Mouse (Mus musculus): ENCODE measurements at regions not wholly inside any gene's neighbourhood (a gene's known extent, or its start where the extent isn't known, plus 50 kb on each side); places are given as distances from the start of the nearest gene placed in this dataset.

DNA sequence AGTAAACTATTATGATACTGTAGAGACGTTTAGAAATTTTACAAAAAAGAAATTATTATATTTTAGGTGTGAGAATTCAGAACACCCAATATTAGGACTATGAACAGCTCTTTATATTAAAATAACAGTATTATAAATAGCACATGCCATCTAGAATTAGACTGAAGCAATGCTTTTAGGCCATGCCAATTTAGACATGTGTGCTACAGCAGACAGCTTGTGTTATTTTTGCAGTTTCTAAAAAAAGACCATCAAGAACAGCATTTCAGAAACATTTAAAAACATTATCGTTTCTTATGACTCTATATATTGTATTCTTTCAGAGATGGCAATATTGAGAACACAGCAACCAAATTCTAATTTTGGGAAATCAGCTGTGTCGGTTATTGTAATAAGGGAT lies 951.2 kb downstream of the Robo1 start:
- ATAC-seq (ENCODE audit: extremely low read depth, insufficient number of reproducible peaks, low FRiP score, poor library complexity, severe bottlenecking) = no peak
- Histone ChIP-seq H3K36me3 (replicated peaks) (no peaks in the 10 kb centered on the region), H3K4me1 (ENCODE audit: insufficient read depth, low read depth, low read length) (no peaks in the 10 kb centered on the region), H3K9me3 (replicated peaks) (peaks cover 4% of the 10 kb centered on the region; the same call in 1 of the 2 replicates), H3K4me3 (ENCODE audit: low read depth, low read length) (no peak overlapping the region), H3K27me3 (ENCODE audit: insufficient read depth, low read length) (no peaks in the 10 kb centered on the region)
- DNase-seq (ENCODE audit: low spot score) = no peak
- TF ChIP-seq CTCF (IDR thresholded peaks at IDR 0.05; ENCODE audit: low read depth, low read length) (no peak), GATA1 (IDR thresholded peaks at IDR 0.05; ENCODE audit: borderline replicate concordance, low read length) (no peak), TAL1 (conservative IDR thresholded peaks at IDR 0.05; ENCODE audit: low read depth, low read length) (no peak), POLR2AphosphoS5 (IDR thresholded peaks at IDR 0.05; ENCODE audit: insufficient replicate concordance, low read depth, low read length) (no peak), GATA2 (IDR thresholded peaks at IDR 0.05; ENCODE audit: borderline replicate concordance, low read depth, low read length) (no peak)

- ATAC-seq (ENCODE audit: extremely low read depth, insufficient number of reproducible peaks, low FRiP score, poor library complexity, severe bottlenecking) (no peak), DNase-seq (ENCODE audit: low spot score) (no peak)
- no peak for TF ChIP-seq GATA1 (IDR thresholded peaks at IDR 0.05; ENCODE audit: borderline replicate concordance, low read length)
- no peak for TF ChIP-seq GATA2 (IDR thresholded peaks at IDR 0.05; ENCODE audit: borderline replicate concordance, low read depth, low read length)
- no peak for TF ChIP-seq TAL1 (conservative IDR thresholded peaks at IDR 0.05; ENCODE audit: low read depth, low read length)
- TF ChIP-seq POLR2AphosphoS5 (IDR thresholded peaks at IDR 0.05; ENCODE audit: insufficient replicate concordance, low read depth, low read length) = no peak
- TF ChIP-seq CTCF (IDR thresholded peaks at IDR 0.05; ENCODE audit: low read depth, low read length) = no peak
- Histone ChIP-seq H3K27me3 (ENCODE audit: insufficient read depth, low read length) (no peaks in the 10 kb centered on the region), H3K4me3 (ENCODE audit: low read depth, low read length) (no peak overlapping the region), H3K9me3 (replicated peaks) (peaks cover 2% of the 10 kb centered on the region; the same call in 1 of the 2 replicates), H3K4me1 (ENCODE audit: insufficient read depth, low read depth, low read length) (no peaks in the 10 kb centered on the region), H3K36me3 (replicated peaks) (no peaks in the 10 kb centered on the region)
Measured at GRCm38 (mm10) chr16:73245073-73245590, 937.0 kb downstream of the Robo1 start.

DNA sequence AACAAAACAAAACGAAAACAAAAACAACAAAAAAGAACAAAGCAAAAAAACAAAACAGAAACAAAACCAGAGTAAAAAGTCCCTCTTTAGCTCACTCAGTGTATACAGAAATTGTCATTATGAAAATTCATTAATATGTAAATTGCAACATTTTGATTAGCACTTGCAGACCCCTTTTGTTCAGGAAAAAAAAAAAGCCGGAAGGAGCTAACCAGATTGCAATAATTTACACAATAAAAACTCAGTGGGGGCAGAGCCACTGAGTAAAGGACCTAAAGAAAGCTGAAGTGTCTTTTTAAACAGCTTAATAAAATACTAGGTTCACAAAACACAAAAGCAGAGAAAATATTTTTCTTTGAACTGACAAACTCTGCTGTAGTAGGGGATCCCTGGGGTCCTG lies 922.5 kb downstream of the Robo1 start:
- Histone ChIP-seq H3K9me3 (replicated peaks) (peaks cover 23% of the 10 kb centered on the region), H3K4me3 (ENCODE audit: low read depth, low read length) (no peak overlapping the region), H3K27me3 (ENCODE audit: insufficient read depth, low read length) (no peaks in the 10 kb centered on the region), H3K36me3 (replicated peaks) (no peaks in the 10 kb centered on the region), H3K4me1 (ENCODE audit: insufficient read depth, low read depth, low read length) (no peaks in the 10 kb centered on the region)
- DNase-seq (ENCODE audit: low spot score) (no peak), ATAC-seq (ENCODE audit: extremely low read depth, insufficient number of reproducible peaks, low FRiP score, poor library complexity, severe bottlenecking) (no peak)
- TF ChIP-seq CTCF (IDR thresholded peaks at IDR 0.05; ENCODE audit: low read depth, low read length) (no peak), GATA1 (IDR thresholded peaks at IDR 0.05; ENCODE audit: borderline replicate concordance, low read length) (no peak), TAL1 (conservative IDR thresholded peaks at IDR 0.05; ENCODE audit: low read depth, low read length) (no peak), POLR2AphosphoS5 (IDR thresholded peaks at IDR 0.05; ENCODE audit: insufficient replicate concordance, low read depth, low read length) (no peak), GATA2 (IDR thresholded peaks at IDR 0.05; ENCODE audit: borderline replicate concordance, low read depth, low read length) (no peak)

DNA sequence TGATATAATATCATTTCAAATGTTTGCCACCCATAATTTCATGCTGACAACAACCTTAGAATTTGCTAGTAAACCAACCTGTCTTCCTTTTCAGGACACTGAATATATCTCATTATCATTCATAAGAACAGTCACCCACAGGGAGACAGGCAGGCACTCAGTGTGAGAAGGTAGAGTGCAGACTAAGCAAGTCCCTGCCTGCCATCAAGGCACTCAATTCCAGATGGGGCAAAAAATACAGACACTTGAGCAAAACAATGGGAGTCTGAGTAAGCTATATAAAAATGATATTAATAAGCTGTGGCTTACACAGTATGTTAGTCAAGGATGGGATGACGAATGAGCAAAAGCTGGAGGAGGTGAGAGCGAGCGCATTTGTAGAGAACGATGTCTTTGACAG lies 909.4 kb downstream of the Robo1 start:
- Histone ChIP-seq H3K4me1 (ENCODE audit: insufficient read depth, low read depth, low read length) (no peaks in the 10 kb centered on the region), H3K27me3 (ENCODE audit: insufficient read depth, low read length) (no peaks in the 10 kb centered on the region), H3K4me3 (ENCODE audit: low read depth, low read length) (no peak overlapping the region), H3K36me3 (replicated peaks) (no peaks in the 10 kb centered on the region), H3K9me3 (replicated peaks) (peaks cover 14% of the 10 kb centered on the region)
- TF ChIP-seq GATA1 (IDR thresholded peaks at IDR 0.05; ENCODE audit: borderline replicate concordance, low read length) (no peak), CTCF (IDR thresholded peaks at IDR 0.05; ENCODE audit: low read depth, low read length) (no peak), POLR2AphosphoS5 (IDR thresholded peaks at IDR 0.05; ENCODE audit: insufficient replicate concordance, low read depth, low read length) (no peak), GATA2 (IDR thresholded peaks at IDR 0.05; ENCODE audit: borderline replicate concordance, low read depth, low read length) (no peak), TAL1 (conservative IDR thresholded peaks at IDR 0.05; ENCODE audit: low read depth, low read length) (no peak)
- DNase-seq (ENCODE audit: low spot score) (no peak), ATAC-seq (ENCODE audit: extremely low read depth, insufficient number of reproducible peaks, low FRiP score, poor library complexity, severe bottlenecking) (no peak)

DNA sequence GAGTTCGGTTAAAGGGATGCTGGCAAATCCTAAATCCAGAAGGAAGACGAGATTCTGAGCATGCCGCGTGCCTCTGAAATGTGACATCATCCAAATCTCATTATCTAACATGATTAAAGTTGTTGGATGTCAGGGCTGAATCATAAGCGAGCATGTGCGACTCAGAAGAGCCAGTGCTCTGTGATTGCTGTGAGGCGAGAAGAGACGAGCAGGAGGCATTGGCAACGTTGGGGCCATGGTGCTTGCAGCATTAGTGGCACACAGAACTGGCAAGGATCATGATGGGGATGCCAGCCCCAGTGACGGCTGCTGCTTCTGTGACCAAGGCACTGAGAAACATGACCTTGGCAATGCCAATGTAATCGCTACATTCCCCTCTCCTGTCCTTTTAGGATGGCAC lies 895.4 kb downstream of the Robo1 start:
- no peak for ATAC-seq (ENCODE audit: extremely low read depth, insufficient number of reproducible peaks, low FRiP score, poor library complexity, severe bottlenecking)
- no peak for TF ChIP-seq CTCF (IDR thresholded peaks at IDR 0.05; ENCODE audit: low read depth, low read length)
- no peak for TF ChIP-seq GATA2 (IDR thresholded peaks at IDR 0.05; ENCODE audit: borderline replicate concordance, low read depth, low read length)
- no peak for TF ChIP-seq POLR2AphosphoS5 (IDR thresholded peaks at IDR 0.05; ENCODE audit: insufficient replicate concordance, low read depth, low read length)
- no peak for TF ChIP-seq GATA1 (IDR thresholded peaks at IDR 0.05; ENCODE audit: borderline replicate concordance, low read length)
- TF ChIP-seq TAL1 (conservative IDR thresholded peaks at IDR 0.05; ENCODE audit: low read depth, low read length) = no peak
- H3K4me1 ChIP-seq (ENCODE audit: insufficient read depth, low read depth, low read length) = no peaks in the 10 kb centered on the region
- H3K4me3 ChIP-seq (ENCODE audit: low read depth, low read length) = no peak overlapping the region
- peaks cover 7% of the 10 kb centered on the region for H3K9me3 ChIP-seq (replicated peaks)
- H3K36me3 ChIP-seq (replicated peaks) = no peaks in the 10 kb centered on the region
- no peaks in the 10 kb centered on the region for H3K27me3 ChIP-seq (ENCODE audit: insufficient read depth, low read length)
- DNase-seq (ENCODE audit: low spot score) = no peak

DNA sequence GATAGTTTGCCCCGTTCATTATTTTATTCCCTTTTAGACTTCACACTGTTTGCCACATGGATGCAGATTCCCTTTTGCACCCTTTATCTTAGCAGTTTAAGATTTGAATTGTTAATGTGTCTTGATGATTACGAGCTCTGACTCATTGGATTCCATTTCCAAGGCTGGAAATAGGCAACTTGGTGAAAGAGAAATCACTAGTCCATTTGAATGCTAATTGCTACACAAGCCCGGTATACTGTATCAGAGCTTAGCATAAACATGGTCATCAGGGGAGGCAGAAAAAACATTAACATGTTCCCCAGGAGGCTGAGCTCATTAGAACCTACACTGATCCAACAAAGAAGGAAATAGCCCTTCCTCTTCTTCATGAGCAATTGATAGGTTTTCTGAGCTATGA lies 892.9 kb downstream of the Robo1 start:
- TF ChIP-seq TAL1 (conservative IDR thresholded peaks at IDR 0.05; ENCODE audit: low read depth, low read length) (no peak), CTCF (IDR thresholded peaks at IDR 0.05; ENCODE audit: low read depth, low read length) (no peak), GATA1 (IDR thresholded peaks at IDR 0.05; ENCODE audit: borderline replicate concordance, low read length) (no peak), GATA2 (IDR thresholded peaks at IDR 0.05; ENCODE audit: borderline replicate concordance, low read depth, low read length) (no peak), POLR2AphosphoS5 (IDR thresholded peaks at IDR 0.05; ENCODE audit: insufficient replicate concordance, low read depth, low read length) (no peak)
- no peaks in the 10 kb centered on the region for H3K27me3 ChIP-seq (ENCODE audit: insufficient read depth, low read length)
- no peaks in the 10 kb centered on the region for H3K36me3 ChIP-seq (replicated peaks)
- no peak overlapping the region for H3K4me3 ChIP-seq (ENCODE audit: low read depth, low read length)
- DNase-seq (ENCODE audit: low spot score) (no peak), ATAC-seq (ENCODE audit: extremely low read depth, insufficient number of reproducible peaks, low FRiP score, poor library complexity, severe bottlenecking) (no peak)
- H3K9me3 ChIP-seq (replicated peaks) = peaks cover 12% of the 10 kb centered on the region
- H3K4me1 ChIP-seq (ENCODE audit: insufficient read depth, low read depth, low read length) = no peaks in the 10 kb centered on the region

All from G1E (cell line).